Mouse (Mus musculus) thymus, postnatal 10 days (tissue): ENCODE results near the gene Grik1.

Experiments used
- DNase-seq, 2 experiments: peaks; one replicate each; pipeline ENCODE4 v3.0.0; 2021; ENCODE audit warnings: low spot score in 2 of 2

The Grik1 gene

GRCm38 (mm10) chr16:88142136-88142535, 147.9 kb downstream of the Grik1 start:
- DNase-seq, result no peak

DNA sequence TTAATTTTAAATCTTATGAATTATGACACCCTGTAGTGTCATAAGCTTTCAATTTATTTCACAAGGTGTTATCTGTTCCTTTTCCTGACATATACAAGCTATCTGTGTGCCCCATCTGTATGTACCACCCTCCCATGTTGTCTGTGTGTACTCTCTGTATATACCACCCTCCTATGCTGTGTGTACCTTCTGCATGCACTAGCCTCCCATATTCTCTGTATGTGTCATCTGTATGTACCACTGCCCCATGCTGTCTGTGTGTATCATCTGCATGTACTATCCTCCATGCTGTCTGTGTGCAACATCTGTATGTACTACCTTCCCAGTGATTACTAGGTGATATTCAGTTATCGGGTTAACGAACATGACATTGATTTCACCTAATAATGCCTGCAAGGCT, 148.5 kb downstream of the Grik1 start:
- no peak for DNase-seq

- no peak for DNase-seq
Observed at GRCm38 (mm10) chr16:88138913-88139312, 151.2 kb downstream of the Grik1 start.

DNA sequence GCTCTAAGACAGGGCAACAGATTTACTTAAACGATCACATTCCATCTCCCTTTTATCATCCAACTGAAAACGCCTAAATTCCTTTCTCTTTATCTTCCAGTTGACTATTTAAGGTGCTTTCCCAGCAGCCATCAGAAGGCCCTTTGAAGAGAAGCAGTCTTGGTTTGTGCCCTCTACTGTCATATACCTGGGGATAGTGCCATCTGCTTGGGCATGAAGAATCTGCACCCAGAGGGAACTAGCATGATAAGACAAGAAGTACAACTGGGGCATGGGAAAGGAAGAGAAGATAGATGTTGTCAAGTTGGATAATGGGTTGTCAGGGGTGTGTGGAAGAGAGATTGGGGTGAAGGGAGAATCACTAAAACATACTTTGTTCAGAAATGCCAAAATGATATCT, 157.1 kb downstream of the Grik1 start:
- DNase-seq, result no peak

- DNase-seq, result no peak
Observed at GRCm38 (mm10) chr16:88131103-88131502, 159.0 kb downstream of the Grik1 start.

GRCm38 (mm10) chr16:88125098-88125497, 165.0 kb downstream of the Grik1 start:
- DNase-seq, result no peak

- DNase-seq, result no peak
Observed at GRCm38 (mm10) chr16:88112551-88113138, 177.4 kb downstream of the Grik1 start.

- no peak for DNase-seq
Observed at GRCm38 (mm10) chr16:88111459-88111858, 178.6 kb downstream of the Grik1 start.

GRCm38 (mm10) chr16:88094206-88094789, 195.8 kb downstream of the Grik1 start:
- no peak for DNase-seq

- DNase-seq, result no peak
Observed at GRCm38 (mm10) chr16:88087280-88087679, 202.8 kb downstream of the Grik1 start.

GRCm38 (mm10) chr16:88074716-88075115, 215.3 kb downstream of the Grik1 start:
- no peak for DNase-seq

GRCm38 (mm10) chr16:88060936-88061335, 229.1 kb downstream of the Grik1 start:
- no peak for DNase-seq

DNA sequence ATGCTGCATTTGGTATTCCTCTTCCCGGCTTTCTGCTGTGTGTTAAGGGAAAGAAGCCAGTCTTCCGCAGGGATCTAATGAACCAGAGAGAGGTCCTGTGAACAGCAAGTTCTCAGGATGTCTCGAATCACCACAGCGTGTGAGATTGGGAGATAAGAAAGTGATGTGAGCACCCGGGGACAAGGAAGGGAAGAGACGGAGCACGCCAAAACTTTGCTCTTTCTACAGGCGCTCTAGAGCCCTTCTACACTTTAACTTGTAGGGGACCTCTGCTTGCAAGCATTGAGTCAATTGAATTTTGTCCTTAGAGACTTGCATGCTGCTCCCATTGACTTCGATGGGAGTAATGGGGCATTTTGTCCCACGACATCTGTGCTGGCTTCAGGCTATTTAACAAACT, 241.9 kb downstream of the Grik1 start:
- no peak for DNase-seq

GRCm38 (mm10) chr16:88044321-88044720, 245.7 kb downstream of the Grik1 start:
- no peak for DNase-seq

- DNase-seq, result no peak
Observed at GRCm38 (mm10) chr16:88042458-88042857, 247.6 kb downstream of the Grik1 start.

DNA sequence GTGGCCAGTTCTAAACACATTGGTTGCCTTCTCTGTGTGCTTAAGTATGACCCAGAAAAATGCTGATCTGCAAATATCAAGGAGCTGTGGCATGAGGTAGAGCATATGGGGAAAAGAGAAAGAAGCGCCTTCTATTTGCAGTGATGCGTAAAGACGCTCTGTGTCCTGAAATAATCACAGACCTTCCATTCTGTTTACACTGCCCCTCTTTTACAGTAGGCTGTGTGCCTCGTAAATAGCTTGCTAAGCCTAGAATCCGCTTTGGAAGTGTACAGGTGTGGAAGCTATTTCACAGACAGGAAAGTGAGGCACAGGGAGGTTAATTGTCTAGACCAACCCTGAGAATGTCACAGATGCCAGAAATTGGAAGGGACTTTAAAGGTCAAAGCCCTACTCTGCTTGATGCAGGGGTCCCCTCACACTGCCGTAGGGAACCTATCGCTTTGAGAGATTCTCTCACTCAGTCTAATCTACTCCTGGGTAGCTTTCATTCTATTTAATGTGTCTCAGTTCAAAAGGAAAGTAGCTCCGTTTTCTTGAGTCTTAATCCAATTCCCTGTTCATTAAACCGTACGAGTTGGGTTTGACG, 251.5 kb downstream of the Grik1 start:
- no peak for DNase-seq

DNA sequence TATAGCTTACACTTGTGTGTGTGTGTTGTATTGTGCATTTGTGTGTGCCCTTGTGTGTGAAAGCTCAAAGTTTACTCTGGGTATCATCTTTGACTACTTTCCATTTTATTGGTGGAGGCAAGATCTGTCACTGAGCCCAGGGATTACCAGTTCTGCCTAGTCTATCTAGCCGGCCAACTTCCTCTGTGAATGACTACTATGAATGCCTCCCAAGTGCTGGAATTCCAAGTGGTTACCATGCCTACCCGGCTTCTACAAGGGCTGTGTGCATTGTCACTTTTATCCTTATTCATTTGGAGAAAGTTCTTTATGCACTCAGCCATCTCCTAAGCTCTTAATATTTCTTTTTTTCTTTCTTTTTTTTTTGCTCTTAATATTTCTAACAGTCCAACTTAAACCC, 301.3 kb downstream of the Grik1 start:
- DNase-seq, result no peak

DNA sequence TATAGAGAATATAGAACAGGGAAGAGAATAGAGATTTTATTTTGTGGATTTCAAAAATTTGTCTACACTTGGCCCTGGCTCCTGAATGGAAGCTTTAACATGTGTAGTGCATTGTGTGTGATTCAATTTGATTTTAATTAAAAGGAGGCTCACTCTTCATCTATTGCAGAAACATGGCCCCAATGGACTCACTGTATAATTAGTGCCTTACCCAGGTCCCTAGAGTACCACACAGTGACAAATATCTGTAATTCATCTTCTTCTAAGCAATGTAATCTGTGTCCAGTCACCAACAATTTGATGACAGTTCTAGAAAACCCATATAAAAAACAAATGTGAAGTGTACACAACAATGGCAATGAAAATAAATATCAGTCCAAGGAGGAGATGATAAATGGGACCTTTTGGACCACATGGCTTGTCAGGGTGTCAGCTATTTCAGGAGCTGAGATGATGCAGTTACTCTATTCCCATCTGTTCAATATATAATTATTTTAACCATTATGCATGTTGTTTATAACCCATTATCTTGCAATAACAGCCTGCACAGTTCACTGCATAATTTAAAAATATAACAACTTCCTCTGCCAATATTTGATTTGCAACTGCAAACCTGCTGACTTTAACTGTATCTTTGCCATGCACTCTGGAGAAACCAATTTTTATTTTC, 305.7 kb downstream of the Grik1 start:
- DNase-seq, result no peak

- DNase-seq, result no peak
Observed at GRCm38 (mm10) chr16:87974076-87974443, 316.0 kb downstream of the Grik1 start.

GRCm38 (mm10) chr16:87973394-87974075, 316.5 kb downstream of the Grik1 start:
- no peak for DNase-seq

DNA sequence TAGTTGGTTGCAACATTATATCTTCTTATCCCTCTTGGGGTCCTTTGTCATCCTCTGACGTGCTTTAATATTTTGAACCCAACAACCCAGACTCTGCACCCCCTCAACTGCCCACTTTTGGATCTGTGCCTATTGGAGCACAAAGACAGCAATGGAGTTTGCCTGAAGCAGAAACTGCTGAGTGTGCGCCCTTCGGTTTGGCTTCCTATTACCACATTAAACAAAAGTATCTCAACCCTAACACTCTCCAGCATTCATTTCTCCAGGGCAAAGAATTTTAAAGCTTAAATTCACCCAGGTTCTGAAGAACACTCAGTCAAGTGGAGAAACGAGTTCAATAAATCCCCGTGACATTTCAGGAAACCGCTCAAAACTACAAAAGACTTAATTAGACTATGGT, 318.2 kb downstream of the Grik1 start:
- no peak for DNase-seq

GRCm38 (mm10) chr16:87969936-87970335, 320.1 kb downstream of the Grik1 start:
- no peak for DNase-seq

- no peak for DNase-seq
Observed at GRCm38 (mm10) chr16:87961419-87961818, 328.6 kb downstream of the Grik1 start.
